Mouse (Mus musculus) heart, adult 2 months (tissue): ENCODE data around the gene 4933414I15Rik.

Experiments
- CTCF ChIP-seq: fragments of 200-600 bp; IDR thresholded peaks from 2 replicates; pipeline ENCODE4 v1.8.1; 2022; ENCODE audit warnings: antibody characterized with exemption, mild to moderate bottlenecking, moderate library complexity
- EP300 ChIP-seq: fragments of 200-500 bp; IDR thresholded peaks from 2 replicates; pipeline ENCODE4 v1.6.1; 2011; ENCODE audit warnings: low read depth, low read length, control low read depth; ENCODE audit not compliant: insufficient read depth
- POLR2A ChIP-seq: fragments of 200-500 bp; IDR thresholded peaks from 2 replicates; pipeline ENCODE4 v1.6.1; 2011; ENCODE audit warnings: mild to moderate bottlenecking, low read depth, low read length, control low read depth; ENCODE audit not compliant: insufficient read depth

- no peak for TF ChIP-seq CTCF
- TF ChIP-seq EP300 = no peak
- no peak for TF ChIP-seq POLR2A
These were observed 29.1 kb downstream of the 4933414I15Rik start for GRCm38 (mm10) chr11:50914461-50914860.
